Mouse (Mus musculus) frontal cortex, postnatal 36 days (tissue): ENCODE measurements around the gene Cdh13.

Source experiments
- DNase-seq, 2 experiments: peaks; one replicate each; pipeline ENCODE4 v3.0.0; 2022; ENCODE audit warnings: low spot score in 2 of 2

Cdh13 gene

DNA sequence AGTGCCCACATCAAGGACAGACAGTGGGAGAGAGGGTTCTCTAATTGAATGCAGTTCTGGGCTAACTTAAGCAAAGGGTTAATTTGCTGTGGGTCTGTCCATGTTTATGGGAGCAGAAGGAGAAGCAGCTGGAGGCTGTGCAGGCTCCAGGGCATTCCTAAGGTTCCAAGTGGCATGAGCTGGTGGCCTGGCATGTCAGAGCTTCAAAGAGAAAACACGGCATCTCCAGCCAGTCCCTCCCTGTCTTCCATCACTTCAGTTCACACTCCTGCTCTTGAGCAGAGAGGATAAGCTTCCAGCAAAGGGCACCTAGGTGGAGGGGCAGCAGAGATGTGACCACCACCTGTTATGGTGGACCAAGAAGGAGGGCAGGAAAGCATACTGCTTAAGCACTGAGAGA lies 962.1 kb downstream of the Cdh13 start:
- no peak for DNase-seq

DNA sequence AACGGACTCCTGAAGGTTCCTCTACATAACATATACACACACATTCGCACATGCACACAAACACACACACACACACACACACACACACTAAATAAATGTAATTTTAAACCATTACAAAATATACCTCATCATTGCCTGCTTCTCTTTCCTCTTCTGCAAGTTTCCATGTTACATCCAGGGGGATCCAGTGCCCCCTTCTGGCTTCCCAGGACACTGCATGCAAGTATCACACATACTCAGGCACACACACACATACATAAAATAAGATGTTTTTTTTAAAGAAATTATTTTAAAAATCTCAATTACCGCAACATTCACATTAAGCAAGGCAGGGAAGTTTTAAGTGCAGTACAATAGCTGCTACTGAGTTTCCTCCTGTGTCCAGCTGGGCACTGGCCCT lies 970.8 kb downstream of the Cdh13 start:
- no peak for DNase-seq

DNA sequence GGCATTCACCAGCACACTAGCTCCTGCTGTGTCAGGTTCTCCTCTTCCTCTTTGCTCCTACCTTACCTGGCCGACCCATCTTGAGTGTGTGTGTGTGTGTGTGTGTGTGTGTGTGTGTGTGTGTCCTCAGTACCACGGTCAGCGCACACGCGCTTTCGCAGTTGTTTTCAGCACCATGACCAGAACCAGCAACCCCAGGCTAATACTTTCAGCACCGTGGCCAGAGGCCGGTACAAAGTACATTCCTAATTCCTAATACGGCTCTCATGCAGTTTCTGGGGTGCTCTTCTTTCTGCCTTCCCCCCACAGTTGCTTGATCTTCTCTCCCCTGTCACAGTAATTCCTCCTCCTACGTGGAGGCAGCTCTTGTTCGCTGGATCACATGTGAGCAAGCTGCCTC lies 975.1 kb downstream of the Cdh13 start:
- no peak for DNase-seq

DNA sequence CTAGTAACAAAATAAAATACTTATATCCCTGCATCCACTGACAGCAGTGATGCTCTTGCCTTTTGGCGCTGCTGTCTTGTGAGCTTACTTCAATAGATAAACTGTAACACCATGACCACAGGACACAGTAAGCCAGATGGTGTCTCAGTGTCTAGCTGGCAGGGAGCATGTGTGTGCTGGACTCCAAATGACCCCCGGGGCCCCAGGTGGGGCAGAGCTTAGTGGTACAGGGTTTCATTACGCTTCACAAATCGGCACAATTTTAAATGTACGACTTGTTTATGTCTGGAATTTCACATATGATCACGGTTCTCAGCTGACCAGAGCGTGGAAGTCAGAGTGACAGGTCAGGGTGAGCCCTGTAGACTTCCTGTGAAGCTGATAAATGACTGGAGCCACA lies 980.2 kb downstream of the Cdh13 start:
- DNase-seq, result no peak

DNA sequence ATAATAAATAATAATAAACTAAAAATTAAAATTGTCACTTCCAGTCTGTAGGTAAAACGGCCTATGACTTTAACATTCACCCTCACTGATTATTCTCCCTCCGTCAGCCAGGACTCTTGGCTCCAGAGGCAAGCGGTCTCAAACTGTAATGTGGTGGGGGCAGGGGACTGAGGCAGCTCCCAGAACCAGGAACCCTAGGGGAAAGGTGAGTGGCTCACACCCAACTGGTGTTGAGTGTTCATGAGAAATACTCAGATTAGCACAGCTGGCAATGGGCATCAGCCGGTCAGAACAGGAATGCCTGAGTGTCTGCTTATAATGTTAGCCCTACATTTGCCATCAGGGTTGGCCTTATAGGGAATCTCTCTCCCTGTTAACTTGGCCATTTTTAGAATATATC lies 982.8 kb downstream of the Cdh13 start:
- DNase-seq, result no peak

DNA sequence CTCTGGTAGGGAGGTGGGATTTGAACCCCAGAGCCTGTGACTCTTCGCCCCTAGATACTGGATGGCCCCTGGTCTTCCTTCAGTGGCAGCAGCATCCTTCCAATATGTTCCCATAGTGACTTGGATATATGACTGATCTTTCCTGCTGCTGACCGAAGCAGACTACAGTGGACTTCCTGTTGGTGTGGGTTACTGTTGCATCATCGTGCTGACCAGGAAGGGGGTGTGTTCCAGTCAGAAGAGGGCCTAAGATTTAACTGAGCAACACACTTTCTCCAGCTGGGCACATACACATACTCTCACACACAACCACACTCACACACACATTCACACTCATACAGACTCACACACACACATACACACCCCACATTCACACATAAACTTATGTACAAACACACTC lies 986.0 kb downstream of the Cdh13 start:
- no peak for DNase-seq

DNA sequence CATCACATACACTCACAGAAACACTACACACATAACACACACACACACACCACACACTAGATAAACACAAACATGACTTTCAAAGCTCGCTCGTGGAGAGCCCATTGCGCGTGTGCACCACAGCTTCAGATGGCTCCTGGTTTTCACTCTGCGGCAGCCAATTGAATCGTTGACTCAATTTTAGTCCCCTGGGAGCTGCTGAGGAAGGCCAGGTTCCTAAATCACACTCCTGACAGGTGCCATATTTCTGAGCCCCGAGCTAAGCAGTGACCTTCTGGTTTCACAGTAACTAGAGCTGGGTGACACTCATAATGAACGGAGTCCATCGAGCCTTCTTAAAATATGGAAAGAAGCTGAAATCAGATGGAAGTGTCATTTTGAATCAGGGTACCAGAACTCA lies 986.8 kb downstream of the Cdh13 start:
- no peak for DNase-seq

DNA sequence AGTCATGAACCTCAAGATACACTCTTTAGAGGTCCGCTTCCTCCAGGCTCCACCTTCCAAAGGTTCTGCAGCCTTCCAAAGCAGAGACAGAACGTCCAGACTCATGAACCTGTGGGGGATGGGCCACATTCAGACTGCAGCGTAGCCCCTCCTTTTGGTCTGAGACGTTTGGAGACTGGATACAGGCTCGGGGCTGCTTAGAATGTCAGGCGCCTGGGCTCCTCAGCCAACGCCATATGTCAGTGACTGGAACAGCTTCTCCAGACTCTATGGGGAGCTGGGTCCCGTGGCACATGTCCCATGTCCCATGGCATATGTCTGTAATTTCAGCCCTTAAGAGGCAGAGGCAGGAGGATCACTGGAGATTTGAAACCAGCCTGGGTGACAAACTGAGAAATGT lies 989.4 kb downstream of the Cdh13 start:
- DNase-seq, result no peak

DNA sequence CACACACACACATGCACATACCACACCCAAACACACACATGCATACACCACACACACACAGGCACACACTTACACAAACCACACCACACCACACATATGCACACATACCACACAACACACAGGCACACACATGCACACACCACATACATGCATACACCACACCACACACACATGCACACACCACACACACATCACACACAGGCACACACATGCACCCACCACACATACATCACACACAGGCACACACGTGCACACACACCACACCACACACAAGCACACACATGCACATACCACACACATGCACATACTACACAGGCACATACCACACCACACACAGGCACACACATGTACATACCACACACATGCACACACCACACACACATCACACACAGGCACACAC lies 991.9 kb downstream of the Cdh13 start:
- DNase-seq, result no peak

DNA sequence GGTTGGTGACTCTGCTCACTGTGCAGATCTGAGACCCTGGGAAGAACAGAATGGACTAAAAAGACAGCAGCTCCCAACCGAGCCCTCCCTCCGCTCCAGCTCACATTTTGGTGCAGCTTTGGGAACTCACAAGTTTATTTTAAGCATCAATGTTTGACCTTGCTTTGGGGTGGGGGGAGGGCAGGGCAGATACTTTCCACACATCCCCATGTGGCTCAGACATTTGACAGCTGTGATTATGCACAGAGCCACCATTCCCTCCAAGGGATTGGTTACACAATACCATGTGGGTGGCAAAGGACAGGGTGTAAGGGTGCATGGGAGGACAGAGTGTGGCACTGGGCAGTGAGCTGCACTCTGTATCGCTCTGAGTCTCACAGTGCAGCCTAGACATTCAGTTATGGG lies 993.5 kb downstream of the Cdh13 start:
- no peak for DNase-seq

DNA sequence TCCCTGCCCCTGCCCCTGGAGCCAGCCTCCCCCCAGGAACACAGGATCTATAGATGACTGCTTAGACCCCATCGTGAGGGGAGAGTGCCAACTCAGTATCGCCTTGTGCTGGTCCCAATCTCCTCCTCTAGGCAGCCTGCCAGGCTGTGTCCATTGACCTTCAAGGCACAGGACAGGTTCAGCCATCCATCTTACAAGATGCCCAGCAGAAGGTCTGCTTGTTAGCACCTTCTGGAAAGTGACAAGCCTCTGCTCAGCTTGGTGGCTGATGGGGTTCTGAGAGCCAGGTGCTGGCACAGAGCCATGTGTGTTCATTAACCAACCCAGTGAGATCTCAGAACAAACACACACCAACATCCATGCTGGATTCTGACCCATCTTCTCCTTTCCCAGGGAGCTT lies 998.2 kb downstream of the Cdh13 start:
- DNase-seq, result no peak

DNA sequence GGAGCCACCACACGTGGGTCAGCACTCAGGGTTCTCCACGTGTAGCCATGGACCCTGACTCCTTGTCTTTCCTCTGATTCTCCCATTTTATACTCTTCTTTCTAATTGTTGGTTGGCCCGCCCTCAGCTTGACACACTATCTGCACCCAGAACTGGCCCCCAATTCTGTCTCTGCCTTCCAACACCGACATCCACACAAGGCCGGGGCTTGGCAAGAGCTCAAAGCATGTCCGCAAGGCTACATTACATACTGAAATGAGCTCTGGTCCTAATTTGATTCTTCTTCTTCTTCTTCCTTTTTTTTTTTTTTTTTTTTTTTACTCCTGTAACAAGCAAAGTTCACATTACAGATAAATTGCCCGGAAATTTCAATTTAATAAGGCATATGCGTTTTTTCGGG lies 1001.0 kb downstream of the Cdh13 start:
- DNase-seq, result no peak

DNA sequence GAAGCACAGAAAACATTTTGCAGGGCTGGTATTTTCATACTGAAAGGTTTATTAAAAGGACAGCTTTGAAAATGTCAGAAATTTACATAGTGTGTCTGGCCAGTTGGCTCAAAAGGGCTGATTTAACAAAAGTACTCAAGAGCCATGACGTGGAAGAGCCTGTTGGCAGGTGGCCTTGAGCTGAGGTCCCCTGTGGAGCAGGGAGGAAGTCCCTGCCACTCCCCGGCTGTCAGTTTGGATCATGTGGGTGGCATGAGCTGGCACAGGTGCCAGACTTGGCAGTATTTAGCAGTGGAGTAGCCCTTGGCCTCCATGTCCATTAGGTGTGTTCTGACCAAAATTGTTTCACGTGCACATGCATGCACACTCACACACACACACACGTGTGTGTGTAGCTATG lies 1001.4 kb downstream of the Cdh13 start:
- no peak for DNase-seq

DNA sequence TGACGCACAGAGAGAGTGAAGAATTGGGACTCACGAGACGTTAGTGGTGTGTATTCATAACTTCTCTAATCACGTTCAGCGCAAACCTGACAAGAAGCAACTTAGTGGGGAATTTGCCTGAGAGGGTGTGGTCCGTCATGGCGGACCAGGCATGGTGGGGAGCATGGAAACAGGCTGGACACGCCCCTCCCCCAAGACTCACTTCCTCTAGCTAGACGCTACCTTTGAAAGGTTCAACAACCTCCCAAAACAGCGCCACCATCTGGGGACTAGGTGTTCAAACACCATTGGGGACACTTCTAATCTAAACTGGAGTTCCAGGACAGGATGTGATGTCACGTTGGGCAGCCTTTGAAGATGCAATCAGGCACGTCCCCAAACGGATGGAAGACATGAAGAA lies 1011.9 kb downstream of the Cdh13 start:
- no peak for DNase-seq

DNA sequence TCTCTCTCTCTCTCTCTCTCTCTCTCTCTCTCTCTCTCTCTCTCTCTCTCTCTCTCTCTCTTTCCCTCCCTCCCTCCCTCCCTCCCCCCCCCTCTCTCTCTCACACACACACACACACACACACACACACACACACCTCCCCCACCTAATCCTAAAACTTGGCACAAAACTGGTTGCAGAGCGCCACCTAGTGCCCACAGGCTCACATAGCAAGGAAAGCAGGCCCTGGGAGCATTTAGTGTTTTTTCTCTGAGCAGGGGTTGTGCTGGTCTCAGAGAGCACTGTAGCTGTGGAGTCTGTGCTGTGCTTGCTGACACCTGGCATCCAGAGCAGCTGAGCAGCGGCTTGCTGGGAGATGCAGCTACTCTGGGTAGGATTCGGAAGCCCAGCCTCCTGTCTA lies 1014.2 kb downstream of the Cdh13 start:
- DNase-seq, result peak; percentile 24 to 39

DNA sequence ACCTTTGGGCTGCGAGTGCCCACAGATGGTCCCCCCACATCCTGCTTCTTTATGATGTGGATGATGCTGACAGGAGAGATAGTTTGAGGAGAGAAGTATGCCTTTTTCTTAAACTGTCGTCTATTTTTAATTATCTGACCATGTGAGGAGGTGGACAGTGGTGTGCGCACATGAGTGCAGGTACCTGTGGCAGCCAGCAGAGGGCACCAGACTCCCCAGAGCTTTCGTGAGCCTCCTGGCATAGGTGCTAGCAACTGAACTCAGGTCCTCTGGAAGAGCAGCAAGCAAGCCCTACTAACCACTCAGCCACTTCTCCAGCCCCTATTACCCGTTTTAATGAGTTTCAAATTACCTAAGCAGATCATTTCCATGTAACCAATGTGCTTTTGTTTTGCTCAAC lies 1016.8 kb downstream of the Cdh13 start:
- DNase-seq, result no peak

DNA sequence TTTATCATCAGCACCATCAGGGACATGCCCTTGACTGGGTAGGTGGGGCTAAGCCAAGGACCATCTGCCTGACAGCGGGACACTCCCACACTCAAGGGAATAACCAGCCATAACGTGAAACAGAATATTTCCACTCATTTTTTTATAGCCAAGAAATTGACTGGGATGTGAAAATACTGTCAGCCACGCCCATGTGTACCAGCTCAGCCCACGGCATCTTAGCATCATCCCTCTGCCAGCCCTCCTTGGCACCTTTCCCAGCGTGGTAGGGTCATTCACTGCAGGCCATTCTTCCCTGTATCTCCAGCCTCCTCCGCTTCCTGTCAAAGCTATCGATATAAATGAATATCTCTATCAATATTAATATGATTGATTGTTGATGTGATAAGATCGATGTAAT lies 1020.7 kb downstream of the Cdh13 start:
- DNase-seq, result peak; percentile 40 to 42

DNA sequence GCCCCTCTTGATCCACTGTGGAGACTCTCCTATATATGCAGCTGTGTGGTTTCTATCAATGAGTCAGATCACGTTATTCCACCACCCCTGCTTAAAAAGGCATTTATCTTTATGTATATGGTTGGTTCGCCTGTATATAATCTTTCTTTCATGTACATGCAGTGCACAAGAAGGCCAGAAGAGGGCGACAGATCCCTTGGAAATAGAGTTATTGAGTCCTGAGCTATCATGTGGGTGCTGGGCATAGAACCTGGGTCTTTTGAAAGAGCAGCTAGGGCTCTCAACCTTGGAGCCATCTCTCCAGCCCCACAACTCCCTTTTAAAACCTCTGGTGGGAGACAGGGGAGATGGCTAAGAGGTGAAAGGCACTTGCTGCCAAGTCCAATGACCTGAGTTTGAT lies 1027.9 kb downstream of the Cdh13 start:
- DNase-seq, result no peak

DNA sequence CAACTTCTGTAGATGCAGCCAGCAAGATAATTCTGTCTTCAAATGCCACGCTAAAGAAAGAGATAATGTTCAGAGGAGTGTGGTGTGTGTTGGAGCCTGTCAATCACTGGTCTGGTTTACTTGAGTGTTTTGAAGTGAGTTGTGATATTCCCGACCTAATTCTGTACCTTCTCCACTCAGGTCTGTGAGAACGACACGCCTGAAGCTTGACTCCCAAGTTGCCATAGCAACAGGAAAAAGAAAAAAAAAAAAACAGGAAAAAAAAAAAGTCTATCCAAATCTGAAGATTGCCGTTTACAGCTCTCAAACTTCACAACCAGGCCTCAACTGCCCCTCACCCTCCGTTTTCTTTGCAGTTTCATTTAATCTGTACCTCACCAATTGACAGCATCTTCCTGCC lies 1039.7 kb downstream of the Cdh13 start:
- no peak for DNase-seq

DNA sequence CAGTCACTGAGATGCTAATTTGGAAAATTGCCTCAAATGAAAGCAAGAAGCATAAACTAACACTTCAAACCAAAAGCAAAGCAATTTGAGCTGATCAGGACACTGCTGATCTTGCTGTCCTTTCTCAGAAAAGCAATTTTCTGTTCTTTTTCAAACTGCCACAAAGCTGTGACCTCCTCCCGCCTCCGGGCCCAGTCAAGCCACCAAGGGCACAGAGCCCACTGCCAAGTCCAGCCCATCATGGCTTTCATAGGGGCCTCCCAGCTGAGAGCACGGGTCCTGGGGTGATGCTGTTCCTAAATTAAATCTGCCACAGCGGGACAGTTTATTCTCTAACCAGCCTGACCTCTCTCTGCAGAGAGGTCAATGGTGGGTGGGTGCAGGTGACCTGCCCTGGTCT lies 1056.0 kb downstream of the Cdh13 start:
- no peak for DNase-seq

DNA sequence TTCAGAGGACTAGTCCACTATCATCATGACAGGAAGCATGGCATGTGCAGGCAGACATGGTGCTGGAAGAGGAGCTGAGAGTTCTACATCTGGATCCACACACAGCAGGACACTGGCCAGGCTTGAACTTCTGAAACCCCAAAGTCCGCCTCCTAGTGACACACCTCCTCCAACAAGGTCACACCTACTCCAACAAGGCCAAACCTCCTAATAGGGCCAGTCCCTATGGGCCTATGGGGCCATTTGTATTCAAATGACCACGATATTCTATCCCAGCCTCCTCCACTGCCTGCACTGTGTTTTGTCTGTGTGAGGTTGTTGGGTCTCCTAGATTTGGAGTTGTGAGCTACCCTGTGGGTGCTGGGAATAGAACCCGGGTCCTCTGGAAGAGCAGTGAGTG lies 1060.1 kb downstream of the Cdh13 start:
- DNase-seq, result no peak

DNA sequence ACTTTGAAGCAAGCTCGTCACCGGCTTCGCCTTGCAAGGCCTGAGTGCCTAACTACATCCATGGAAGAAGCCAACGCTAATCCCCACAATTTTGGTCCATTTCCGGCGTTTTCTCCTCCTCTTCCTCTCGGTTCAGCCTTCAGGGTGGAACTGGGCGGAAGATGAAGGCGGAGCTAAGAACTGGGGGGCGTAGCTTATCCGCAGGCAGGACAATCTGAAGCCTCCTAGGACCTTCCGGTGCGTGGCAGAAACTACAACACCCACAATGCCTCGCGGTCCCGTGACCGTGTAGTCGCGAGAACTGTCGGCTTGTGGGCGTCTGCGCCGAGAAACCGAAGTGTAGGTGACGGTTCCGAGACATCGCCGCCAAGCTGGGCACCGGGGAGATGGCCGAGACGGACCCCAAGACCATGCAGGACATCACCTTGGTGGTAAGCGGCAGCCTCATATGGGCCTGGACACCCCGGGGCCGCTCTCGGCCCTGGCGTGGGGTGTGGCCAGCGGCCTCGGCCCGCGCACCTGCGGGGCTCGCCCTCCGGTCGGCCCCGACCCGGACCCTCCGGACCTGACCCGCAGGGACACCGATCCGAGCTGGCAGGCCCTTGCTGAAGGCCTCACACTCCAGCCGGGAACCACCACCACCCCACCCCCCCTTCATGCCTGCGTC lies 1060.8 kb downstream of the Cdh13 start, which contains the start of gene Hsbp1:
Hsbp1 (plus strand) TSS at position 299 of the 667 bp plus-strand sequence.
- DNase-seq, result peak; percentile 95 to 99

DNA sequence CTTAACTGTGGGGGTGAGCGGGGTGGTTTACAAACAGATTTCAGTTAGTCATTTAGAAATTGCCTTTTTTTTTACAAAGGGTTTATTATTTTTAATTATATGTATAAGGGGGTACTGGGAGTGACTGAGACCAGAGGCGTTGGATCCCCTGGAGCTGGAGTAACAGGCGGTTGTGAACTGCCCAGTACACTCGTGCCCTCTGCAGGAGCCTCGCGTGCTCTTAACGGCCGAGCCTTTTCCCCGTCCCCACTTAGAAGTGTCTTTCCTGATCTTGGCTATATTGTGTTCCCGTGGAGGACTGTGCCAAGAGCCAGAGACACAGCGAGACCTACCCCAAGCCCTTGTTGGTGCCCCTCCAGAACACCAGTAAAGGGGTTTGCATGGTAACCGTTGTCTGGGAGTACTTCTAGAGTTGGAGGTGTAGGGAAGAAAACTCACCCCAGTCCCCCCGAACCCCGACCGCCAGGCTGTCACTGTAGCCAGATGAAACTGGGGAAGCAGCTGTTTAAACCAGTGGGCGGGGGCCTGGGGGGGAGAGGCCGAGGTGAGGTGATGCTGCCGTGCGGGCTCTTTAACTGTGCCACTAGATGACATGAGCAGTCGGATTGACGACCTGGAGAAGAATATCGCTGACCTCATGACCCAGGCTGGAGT lies 1061.6 kb downstream of the Cdh13 start:
- DNase-seq, result no peak

DNA sequence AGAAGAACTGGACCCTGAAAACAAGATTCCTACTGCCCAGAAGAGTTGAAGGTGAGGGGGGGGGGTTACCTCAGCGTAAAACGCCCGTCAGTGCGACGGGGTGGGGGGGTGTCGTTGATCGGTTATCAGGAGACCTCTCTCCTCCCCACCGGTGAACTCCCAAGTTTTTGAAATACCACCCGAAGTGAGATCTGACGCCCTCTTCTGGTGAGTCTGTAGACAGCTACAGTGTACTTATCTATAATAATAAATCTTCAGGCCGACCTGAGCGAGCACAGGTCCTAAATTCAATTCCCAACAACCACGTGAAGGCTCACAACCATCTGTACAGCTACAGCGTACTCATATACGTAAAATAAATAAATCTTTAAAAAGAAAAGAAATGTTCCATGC lies 1062.1 kb downstream of the Cdh13 start:
- DNase-seq, result no peak
